Mouse (Mus musculus) embryonic stem cell, embryonic (primary cell): ENCODE results near the gene Spata17.
"Not testable (repeated sequence)": the region's sequence is repeated elsewhere in the genome, so short reads cannot be mapped to it uniquely, and the experiment has no call there.

Source experiments
- CTCF ChIA-PET, 4 experiments: fragments of 300-600 bp in 2 of 4; fragments of 350-600 bp in 2 of 4; sonication (Branson Sonifier 250); formaldehyde crosslinking; loops; one replicate each; lab custom pipeline; 2022; ENCODE audit warnings: inconsistent platforms in 2 of 4; lab: Charles Lee
- POLR2A ChIA-PET, 4 experiments: fragments of 300-600 bp in 2 of 4; fragments of 350-600 bp in 2 of 4; sonication (Branson Sonifier 250); formaldehyde crosslinking; loops; one replicate each; lab custom pipeline; 2022; ENCODE audit warnings: antibody characterized with exemption in 4 of 4, inconsistent platforms in 1 of 4; lab: Charles Lee

Spata17 gene

DNA sequence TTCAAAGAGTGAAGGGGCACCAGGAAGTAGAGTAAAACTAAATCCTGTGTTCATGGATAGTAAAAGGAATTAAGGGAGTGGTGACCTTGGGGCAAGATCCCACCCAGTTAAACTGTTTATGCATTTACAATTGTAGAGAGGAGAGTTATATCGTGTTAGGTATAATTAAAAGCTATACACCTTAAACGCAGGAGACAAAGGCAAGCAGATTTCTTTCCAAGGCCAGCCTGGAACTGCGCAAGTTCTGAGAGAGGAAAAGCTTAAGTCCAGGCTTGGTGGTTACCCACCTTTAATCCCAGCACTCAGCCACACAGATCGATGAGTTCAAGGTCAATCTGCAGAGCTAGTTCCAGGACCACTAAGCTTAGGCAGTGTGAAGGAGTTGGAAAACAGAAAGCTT is 4.5 kb downstream of the Spata17 start:
- POLR2A ChIA-PET: interaction anchor here in 3 of 4 experiments (0.5 to 1.2 kb wide), 3 partner anchors 21 to 81 kb away, joined by 3 read pairs; no protein-coding TSS in a partner anchor
- CTCF ChIA-PET: interaction anchor here in 1 of 4 experiments (0.9 kb wide), 1 partner anchor 74 kb away, joined by 3 read pairs; no protein-coding TSS in a partner anchor

DNA sequence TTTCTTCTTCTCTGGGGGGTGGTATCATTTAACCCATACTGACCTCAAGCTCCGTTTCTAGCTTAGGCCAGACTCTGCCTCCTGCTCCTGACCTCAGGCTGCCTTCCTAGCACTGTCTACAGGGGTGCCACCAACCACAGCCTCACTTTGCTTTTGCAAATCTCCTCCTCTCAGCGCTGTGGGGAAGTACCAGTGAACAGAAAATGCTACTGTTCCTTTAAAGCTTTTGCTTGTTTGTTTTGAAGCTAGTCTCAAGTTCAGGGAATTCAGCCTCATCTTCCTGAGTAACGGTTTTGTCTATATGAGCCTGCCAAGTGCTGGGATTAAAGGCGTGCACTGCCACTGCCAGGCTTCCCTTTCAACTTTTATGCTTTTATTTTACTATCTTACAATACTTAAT is 5.8 kb downstream of the Spata17 start:
- ChIA-PET CTCF (no interaction called here), POLR2A (interaction anchor here in 1 of 4 experiments (1.4 kb wide), 1 partner anchor 28 kb away, joined by 3 read pairs; no protein-coding TSS in a partner anchor)

DNA sequence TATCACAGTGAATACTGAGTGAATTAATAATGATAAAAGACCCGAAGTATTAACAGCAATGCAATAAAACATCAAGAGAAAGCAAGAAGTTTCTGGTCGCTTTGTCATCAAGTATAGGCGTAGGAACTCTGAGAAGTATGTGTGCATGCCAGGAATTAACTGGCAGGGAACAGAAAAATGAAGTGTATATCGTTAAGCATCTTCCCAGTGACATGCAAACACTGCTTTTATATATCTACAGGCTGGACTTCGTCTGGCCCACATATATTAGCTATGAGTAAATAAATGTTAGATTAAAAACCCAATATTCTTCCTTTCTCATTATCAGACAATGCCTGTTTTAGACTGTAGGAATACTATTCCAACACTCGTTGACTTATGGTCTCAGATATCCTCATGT is 9.8 kb downstream of the Spata17 start:
- ChIA-PET POLR2A (interaction anchor here in 2 of 4 experiments (1.0 to 1.3 kb wide), 2 partner anchors 10 to 13 kb away, joined by 3 to 4 read pairs; partner anchors contain the start of genes Gpatch2 (in 1 of the 2) and Spata17 (in 1 of the 2)), CTCF (no interaction called here)

DNA sequence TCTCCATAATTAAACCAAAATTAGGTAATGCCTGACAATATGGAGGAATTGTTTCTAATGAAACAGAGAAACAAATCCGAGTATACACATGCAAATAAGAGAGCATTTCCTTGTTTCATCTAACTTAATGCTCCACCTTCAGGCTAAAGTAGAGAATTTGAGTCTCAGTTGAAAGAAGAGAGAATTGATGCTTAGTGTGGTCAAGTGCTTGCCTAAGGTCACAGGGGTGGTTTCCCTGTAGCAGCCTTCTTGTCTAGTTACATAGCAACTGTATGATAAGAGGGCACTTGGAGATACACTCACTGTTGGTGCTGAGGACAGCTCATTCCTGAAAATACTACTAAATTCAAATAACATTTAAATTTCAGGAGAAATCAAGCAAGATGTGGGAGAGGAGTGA is 36.7 kb downstream of the Spata17 start:
- CTCF ChIA-PET: interaction anchor here in 1 of 4 experiments (0.7 kb wide), 1 partner anchor 55 kb away, joined by 3 read pairs; no protein-coding TSS in a partner anchor
- POLR2A ChIA-PET: interaction anchor here in 1 of 4 experiments (0.6 kb wide), 1 partner anchor 2000 kb away, joined by 3 read pairs; no protein-coding TSS in a partner anchor

DNA sequence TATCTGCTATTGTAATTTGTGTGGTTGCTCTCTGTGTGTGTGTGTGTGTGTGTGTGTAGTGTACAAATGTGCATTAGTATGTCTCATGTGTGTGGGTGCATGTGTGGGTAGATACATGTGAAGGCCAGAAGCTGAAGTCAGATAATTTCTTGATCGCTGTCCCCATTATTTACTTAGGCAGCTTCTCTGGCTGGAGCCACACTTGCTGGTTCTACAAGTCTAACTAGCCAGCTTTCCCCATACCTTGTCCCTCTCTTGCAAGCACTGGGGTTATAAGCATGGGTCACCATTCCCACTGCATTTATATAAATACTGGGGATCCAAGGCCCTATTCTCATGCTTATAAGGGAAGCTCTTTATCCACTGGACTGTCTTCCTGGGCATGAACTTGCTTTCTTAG is 39.3 kb downstream of the Spata17 start:
- CTCF ChIA-PET: no interaction called here
- POLR2A ChIA-PET: no interaction called here

DNA sequence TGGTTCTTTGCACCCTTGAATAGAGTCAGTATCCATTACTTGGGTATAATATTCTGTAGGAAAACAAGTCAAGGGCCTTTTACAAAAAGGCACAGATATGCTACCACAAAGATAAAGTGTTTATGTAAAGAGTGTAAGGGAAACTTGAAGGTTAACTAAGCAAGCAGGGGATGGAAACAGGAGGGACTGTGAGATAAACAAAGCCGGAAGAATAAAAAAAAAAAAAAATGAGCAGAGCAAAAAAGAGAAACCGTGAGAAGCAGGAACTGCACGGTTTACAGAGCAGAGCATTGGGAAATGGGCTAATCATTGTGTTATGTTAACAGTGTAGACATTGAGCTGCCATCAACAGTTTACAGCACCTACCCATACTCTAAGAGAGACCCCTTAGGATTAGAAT is 44.9 kb downstream of the Spata17 start:
- ChIA-PET POLR2A (no interaction called here), CTCF (interaction anchor here in 1 of 4 experiments (0.7 kb wide), 1 partner anchor 121 kb away, joined by 4 read pairs; no protein-coding TSS in a partner anchor)

DNA sequence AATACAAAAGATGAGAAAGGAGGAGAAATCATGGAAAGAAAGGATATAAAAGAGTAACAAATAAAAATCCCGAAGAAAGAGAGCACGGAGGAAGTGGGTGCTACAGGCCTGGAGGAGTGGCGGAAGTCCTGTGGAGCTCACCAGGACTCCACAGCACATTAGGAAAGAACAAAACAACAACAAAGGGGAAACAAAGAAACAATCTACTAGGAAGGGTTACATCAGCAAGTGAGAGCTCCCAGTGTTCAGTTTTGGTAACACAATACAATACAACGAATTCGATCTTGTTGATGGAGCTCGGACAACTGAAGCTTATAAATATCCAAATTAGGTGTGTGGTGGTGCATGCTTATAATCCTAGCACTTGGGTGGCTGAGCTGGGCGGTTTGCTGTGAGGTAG is 45.6 kb downstream of the Spata17 start:
- CTCF ChIA-PET: no interaction called here
- POLR2A ChIA-PET: no interaction called here

DNA sequence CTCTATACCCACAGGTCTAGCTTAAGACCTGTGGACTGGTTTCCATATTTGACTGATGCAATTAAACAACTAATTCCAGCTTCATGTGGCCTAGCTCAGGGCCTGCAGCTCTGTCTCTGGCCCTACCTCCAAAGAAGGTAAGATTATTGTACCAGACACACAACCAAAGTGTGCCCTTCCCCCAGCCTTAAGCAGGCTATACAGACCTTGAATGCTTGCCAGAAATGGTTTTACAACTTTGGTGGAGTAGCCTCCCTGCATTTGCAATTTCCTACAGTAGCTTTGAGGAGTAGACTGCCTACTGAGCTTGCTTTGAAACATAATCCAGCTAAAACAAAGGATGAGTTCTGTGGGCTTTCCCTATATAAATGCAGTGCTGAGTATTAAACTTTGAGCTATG is 51.7 kb downstream of the Spata17 start:
- POLR2A ChIA-PET: interaction anchor here in 1 of 4 experiments (0.9 kb wide), 1 partner anchor 24 kb away, joined by 3 read pairs; no protein-coding TSS in a partner anchor
- CTCF ChIA-PET: no interaction called here

DNA sequence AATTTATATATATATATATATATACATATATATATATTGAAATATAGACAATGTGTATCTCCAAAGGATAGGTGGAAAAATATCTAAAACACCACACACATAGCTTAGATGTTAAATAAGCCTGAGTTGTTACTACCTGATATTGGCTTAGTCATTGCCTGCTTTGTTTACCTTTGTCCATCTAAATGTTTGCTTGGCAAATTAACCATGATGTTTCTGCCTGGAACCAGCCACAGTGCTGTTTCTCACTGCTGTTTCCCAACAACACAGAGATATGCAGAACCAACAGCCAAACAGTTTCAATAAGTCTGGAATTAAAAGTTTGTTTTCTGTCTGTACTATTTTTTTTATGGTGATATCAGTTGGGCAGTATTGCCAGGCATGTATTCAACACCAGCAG is 59.6 kb downstream of the Spata17 start:
- CTCF ChIA-PET: no interaction called here

DNA sequence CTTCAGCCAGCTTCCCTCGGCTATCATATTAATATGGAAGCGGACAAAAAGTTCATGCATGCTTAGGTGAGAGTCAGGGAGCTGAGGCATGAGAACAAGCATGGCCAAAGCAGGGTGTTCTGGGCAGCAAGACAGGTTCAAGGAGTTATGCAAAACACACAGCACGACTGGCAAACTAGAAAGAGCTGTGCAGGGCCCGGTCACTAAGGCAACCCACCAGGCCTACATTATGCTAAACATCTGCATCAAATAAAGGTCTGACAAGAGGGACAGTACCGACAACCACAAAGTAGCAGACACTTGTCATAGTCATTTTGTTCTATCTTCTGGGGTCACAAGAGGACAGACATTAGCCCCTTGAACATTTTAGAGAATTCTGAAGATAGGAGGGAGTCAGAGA is 61.6 kb downstream of the Spata17 start:
- POLR2A ChIA-PET: no interaction called here

More for the DNA sequence above, 59.6 kb downstream of the Spata17 start:
- POLR2A ChIA-PET: interaction anchor here in 1 of 4 experiments (0.6 kb wide), 1 partner anchor 62 kb away, joined by 3 read pairs; no protein-coding TSS in a partner anchor

DNA sequence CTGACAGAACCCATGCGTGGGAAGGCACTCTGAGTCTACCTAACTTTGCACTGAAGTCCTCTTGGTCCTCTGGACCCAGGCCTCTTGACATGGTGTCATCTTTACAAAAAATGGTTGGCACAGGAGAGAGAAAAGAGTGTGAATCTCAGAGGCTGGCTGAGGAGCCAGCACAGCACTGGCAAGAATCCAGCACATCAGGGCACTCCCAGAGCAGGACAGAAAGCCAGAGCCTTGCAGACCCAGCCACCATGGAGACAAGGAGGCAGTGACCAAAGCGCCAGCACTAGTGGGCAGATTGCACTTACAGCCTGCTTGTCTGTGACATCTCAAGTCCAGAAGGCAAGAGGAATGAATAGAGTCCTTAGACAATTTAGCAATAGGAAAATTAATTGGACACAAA is 62.7 kb downstream of the Spata17 start:
- POLR2A ChIA-PET: no interaction called here
- CTCF ChIA-PET: no interaction called here

More for the DNA sequence above, 61.6 kb downstream of the Spata17 start:
- CTCF ChIA-PET: no interaction called here

DNA sequence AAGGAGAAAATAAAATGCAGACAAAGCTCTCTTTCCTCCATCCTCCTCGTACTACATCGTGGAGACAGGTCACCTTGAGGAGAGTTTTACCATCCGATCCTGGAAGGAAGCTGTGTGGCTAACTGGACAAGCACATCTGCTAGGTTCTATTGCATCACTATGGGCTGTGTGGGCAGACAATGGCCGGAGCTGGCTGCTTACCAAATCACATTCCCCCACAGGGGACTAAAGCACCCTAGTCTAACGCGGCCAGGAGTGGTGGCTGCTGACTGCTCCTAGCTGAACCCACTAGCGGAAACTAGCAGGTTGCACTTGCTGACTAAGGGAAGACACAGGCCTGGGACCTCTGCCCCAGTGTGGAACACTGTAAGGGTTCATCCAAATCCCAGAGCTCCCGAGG is 72.3 kb downstream of the Spata17 start:
- CTCF ChIA-PET: no interaction called here
- POLR2A ChIA-PET: no interaction called here

DNA sequence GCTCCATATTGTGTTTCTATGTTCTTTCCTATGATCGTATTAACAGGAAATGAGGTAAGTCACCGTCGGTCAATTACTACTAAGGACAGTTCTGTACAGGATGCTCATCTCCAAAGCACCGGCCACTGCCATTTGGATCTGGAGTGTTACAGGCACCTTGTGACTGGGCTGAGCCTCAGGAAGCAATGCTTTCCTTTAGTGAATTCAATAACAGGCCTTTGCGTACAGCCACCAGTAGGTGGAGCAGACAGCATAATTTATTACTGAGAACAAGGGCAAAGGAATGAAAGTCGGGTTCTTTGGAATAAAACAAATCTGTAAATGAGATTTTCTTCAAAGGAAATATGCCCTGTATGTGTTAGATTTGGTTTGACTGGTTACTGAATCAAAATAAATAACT is 77.8 kb downstream of the Spata17 start:
- ChIA-PET POLR2A (no interaction called here), CTCF (interaction anchor here in 1 of 4 experiments (1.1 kb wide), 1 partner anchor 74 kb away, joined by 3 read pairs; no protein-coding TSS in a partner anchor)

DNA sequence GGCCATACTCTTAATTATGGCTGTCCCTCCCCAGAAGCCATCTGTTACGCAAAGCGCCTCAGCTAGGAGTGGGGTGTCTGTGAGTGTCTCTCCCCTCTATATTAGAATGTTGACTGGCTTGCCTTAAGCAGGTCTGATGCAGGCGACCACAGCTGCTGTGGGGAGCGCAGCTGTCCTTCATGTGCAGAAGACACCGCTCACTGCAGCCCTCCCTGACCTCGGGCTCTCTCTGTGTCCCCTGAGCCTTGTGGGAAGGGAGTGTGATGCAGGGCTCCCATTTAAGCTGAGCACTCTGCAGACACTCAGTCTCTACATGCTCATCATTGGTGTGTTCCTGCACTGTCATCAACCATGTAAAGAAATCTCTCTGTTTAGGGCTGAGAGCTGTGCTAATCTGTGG is 79.4 kb downstream of the Spata17 start:
- ChIA-PET CTCF (no interaction called here), POLR2A (no interaction called here)

DNA sequence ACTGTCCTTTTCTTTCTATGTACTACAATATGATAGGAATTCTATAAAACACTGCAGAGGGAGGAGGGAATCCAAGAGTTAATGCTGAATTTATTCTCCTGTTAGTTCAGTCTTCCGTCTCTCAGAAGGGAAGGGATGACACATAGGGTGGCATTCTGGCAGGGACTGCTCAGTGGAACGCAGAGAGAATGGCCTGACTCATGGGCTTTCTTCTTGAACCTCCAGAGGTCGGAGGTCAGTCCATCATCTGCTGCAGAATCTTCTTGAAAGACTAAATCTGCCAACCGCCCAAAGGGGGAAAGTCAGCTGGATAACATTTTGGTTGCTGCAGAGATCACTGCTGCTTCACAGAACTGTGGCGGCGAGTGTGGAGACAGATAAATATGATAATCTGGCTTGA is 81.4 kb downstream of the Spata17 start:
- POLR2A ChIA-PET: no interaction called here
- CTCF ChIA-PET: no interaction called here

DNA sequence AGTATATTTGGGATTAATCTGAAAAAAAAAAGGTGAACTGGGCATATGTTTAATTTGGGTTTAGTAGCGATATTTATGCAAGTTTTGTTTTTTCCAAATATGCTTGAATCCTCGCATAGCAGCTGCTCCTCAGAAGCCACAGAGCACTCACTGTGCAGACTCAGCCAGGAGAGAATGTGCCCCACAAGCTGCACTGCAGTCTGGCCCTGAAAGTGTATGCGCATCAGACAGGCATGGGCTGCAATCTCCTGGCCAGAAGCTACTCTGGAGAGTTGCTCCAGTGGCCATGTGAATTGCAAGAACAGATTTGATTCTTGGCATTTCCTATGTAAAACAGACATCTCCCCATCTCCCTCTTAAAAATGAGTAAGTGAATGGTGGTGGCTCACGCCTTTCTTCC is 82.9 kb downstream of the Spata17 start:
- POLR2A ChIA-PET: no interaction called here
- CTCF ChIA-PET: no interaction called here

DNA sequence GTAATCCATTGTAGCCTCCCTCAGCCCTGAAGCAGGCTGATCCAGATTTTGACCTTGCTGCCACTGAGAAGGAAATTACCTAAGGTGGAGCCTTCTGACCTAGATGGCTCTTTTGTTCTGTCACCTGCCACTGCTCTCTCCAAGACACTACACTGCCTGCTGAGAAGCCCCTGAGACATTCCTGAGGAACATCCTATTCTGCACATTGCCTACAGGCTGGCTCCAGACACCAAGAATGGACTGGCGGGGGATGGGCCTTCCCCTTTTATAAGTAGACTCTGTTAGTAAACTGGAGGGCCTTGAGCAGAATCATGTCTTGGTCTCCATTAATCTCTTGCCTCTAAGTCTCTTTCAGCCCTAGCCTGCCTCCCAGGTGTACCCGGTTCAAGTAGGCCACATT is 87.7 kb downstream of the Spata17 start:
- CTCF ChIA-PET, POLR2A ChIA-PET: not testable (repeated sequence)

DNA sequence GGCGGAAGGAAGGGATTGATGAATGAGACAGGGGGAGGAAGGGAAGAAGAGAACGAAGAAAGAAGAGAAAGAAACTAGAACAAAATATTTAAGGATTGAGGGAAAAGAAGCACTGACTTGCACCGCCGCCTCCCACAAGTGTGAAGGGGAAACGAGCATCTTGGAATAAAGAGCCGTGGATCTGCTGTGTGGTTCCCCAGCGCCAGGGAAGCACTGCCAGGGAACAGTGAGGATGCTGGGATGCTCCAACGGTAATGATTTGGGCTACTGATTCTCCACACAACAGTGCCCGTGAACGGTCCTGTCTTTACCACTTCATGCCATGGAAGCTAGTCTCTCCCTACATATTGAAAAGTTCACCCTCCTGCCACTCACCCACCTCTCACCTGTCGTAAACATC is 89.5 kb downstream of the Spata17 start:
- ChIA-PET CTCF (interaction anchor here in 1 of 4 experiments (0.5 kb wide), 1 partner anchor 200 kb away, joined by 3 read pairs; no protein-coding TSS in a partner anchor), POLR2A (no interaction called here)

DNA sequence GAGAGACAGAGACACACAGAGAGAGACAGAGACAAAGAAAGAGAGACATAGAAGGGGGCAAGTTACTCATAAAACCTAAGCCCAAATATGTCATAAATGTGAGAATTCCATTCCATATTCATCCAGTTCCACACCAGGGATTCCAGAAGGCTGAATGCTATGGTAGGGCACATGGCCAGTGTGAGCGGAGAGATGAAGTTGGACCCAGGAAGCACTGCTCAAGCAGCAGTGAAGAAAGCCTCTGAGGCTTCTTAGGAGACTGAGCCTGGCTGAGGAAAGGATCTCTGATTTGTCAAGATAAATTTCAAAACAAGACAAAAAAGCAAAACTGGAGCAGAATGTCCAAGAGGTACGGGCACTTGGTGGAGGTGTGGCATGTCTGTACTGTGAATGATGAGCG is 90.3 kb downstream of the Spata17 start:
- ChIA-PET CTCF (no interaction called here), POLR2A (interaction anchor here in 1 of 4 experiments (0.5 kb wide), 1 partner anchor 164 kb away, joined by 3 read pairs; no protein-coding TSS in a partner anchor)

DNA sequence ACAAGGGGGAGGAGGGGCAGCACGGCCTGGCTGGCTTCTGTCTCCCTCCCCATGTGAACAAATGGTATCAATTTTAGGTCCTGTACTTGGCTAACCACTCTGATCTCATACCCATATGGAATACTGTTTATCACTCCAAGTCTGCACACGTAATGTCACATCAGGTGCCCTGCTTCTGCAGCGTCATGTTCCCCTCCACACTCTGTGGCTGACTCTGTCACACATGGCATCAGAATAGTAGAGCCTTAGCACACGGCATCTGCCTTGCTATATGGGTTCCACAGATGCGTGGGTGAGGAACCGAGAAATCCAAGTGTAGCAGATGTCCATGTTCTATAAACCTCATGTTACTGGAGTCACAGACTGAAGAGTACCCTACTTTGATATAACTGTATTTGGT is 96.0 kb downstream of the Spata17 start:
- ChIA-PET POLR2A (no interaction called here), CTCF (no interaction called here)

DNA sequence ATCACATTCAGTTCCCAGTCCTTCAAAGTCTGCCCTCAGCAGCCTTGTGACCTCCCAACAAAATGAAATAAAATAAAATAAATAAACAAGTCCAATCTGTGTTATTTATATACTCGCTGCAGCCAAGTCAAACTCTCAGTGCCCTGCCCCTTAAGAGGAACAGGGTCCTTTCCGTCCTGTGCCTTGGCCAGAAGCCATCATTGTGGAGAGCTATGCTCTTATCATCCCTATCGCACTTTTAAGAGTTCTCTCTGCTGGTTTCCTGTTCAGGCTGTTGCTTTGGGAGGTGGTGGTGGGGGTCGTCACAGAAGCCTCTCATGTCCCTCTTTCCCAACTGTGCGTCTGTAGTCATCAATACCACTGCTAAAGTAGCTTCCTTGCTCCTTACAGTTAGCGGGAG is 97.2 kb downstream of the Spata17 start:
- POLR2A ChIA-PET: no interaction called here
- CTCF ChIA-PET: no interaction called here
